Mouse (Mus musculus) kidney, adult 2 months (tissue): ENCODE data around the gene Nectin1.

Source experiments
- CTCF ChIP-seq: fragments of 200-500 bp; conservative IDR thresholded peaks from 2 replicates; pipeline ENCODE4 v1.5.1; 2011; ENCODE audit warnings: low read depth, mild to moderate bottlenecking, control low read depth, low read length, moderate library complexity, mixed read lengths; ENCODE audit not compliant: insufficient read depth, insufficient read length
- POLR2A ChIP-seq: fragments of 200-500 bp; IDR thresholded peaks from one replicate; pipeline ENCODE4 v1.6.1; 2011; ENCODE audit warnings: low read depth, low read length, control low read depth

DNA sequence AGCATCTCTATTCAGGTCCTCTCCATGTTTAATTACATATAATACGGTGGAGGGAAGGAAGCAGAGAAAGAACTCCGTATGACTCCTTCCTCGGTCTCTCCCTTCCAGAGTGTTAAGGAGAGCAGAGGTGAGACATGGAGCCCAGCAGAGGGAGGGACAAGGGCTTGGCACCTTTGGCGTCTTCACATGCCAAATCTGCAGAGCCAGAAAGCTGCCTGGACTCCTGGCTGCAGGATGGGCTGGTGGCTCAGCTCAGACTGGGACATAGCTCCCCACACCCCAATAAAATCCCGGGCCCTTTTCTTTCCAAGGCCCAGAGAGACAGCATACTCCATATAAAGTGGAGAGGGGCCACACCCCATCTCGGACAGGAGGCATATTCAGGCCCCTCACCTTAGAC, 85.2 kb downstream of the Nectin1 start:
- TF ChIP-seq CTCF (no peak), POLR2A (no peak)
